In genomic region chr14:25476453-25476852, GRCm38 (mm10) we compare ENCODE assay signal across 7 mouse cellular contexts. TPM values are rescaled to one million over a fixed set of nuclear protein-coding genes. Genes with fewer than 3 reads are reported as not detected.
DNase-seq lines count a peak whose midpoint lies in the region; ATAC-seq lines count a peak whose summit lies in the region.

No protein-coding gene starts in this region.

- no peak for ATAC-seq in forebrain, embryonic 14.5 days
- ATAC-seq in midbrain, embryonic 14.5 days (ENCODE audit: low FRiP score, low TSS enrichment) = no peak

- H3K9me3 ChIP-seq in forebrain, embryonic 14.5 days (replicated peaks; ENCODE audit: control insufficient read depth, low read length) = no peaks in the 10 kb centered on the region
- H3K9me3 ChIP-seq in midbrain, embryonic 14.5 days (ENCODE audit: control insufficient read depth, low read length) = no peaks in the 10 kb centered on the region

- WGBS in forebrain, embryonic 14.5 days = 74% methylated on average over 3 of the region's 3 CpGs
- 84% methylated on average over 3 of the region's 3 CpGs for WGBS in midbrain, embryonic 14.5 days

- H3K4me2 ChIP-seq in forebrain, embryonic 14.5 days (ENCODE audit: low read length) = no peak overlapping the region
- no peak overlapping the region for H3K4me2 ChIP-seq in midbrain, embryonic 14.5 days (ENCODE audit: low read length)

- peak; percentile 35 for DNase-seq in kidney, adult 18-20 months
- no peak for DNase-seq in kidney, postnatal 4 days
- peak; percentile 74 for DNase-seq in cerebellum, adult 8-10 months
- no peak for DNase-seq in forebrain, embryonic 14.5 days (ENCODE audit: low spot score)
- DNase-seq in midbrain, embryonic 14.5 days = no peak
- no peak for DNase-seq in left cerebral cortex, postnatal 25 days (ENCODE audit: low spot score in 2 of 2)
- DNase-seq in spleen, postnatal 36 days (ENCODE audit: low spot score in 2 of 2) = no peak

- H3K36me3 ChIP-seq in forebrain, embryonic 14.5 days (ENCODE audit: control insufficient read depth, insufficient read depth, low read length) = peaks cover 3% of the 10 kb centered on the region; the same call in 1 of the 2 replicates
- no peaks in the 10 kb centered on the region for H3K36me3 ChIP-seq in midbrain, embryonic 14.5 days (ENCODE audit: control insufficient read depth, insufficient read depth, low read length)

- H3K4me3 ChIP-seq in forebrain, embryonic 14.5 days (ENCODE audit: low read depth, low read length) = no peak overlapping the region
- H3K4me3 ChIP-seq in midbrain, embryonic 14.5 days (replicated peaks; ENCODE audit: low read depth, low read length) = no peak overlapping the region

- H3K27ac ChIP-seq in forebrain, embryonic 14.5 days (ENCODE audit: low read depth, low read length) = peak overlapping the region; percentile 55; the same call in 1 of the 2 replicates
- H3K27ac ChIP-seq in midbrain, embryonic 14.5 days (replicated peaks; ENCODE audit: low read depth, low read length) = peak overlapping the region; percentile 43

- peak overlapping the region; percentile 25; the same call in 1 of the 2 replicates for H3K9ac ChIP-seq in forebrain, embryonic 14.5 days (ENCODE audit: low read length)
- H3K9ac ChIP-seq in midbrain, embryonic 14.5 days (replicated peaks; ENCODE audit: low read length) = no peak overlapping the region

- intact Hi-C loops in left cerebral cortex, postnatal 25 days (cut with DNase I) = no loop called here

- peaks cover 81% of the 10 kb centered on the region for H3K4me1 ChIP-seq in forebrain, embryonic 14.5 days (ENCODE audit: control insufficient read depth, insufficient read depth, low read length)
- peaks cover 95% of the 10 kb centered on the region for H3K4me1 ChIP-seq in midbrain, embryonic 14.5 days (ENCODE audit: control insufficient read depth, insufficient read depth, low read length)

- no peaks in the 10 kb centered on the region for H3K27me3 ChIP-seq in forebrain, embryonic 14.5 days (replicated peaks; ENCODE audit: control insufficient read depth, insufficient read depth, low read length)
- H3K27me3 ChIP-seq in midbrain, embryonic 14.5 days (ENCODE audit: control insufficient read depth, insufficient read depth, low read length) = no peaks in the 10 kb centered on the region

RNA-seq across cellular contexts. Expression of gene Zmiz1, which starts 17.5 kb away (rescaled TPM):
- 37.0 and 43.8 TPM in 2 replicates for polyA plus RNA-seq in forebrain, embryonic 14.5 days (2014; fragmentation: Nextera tagmentation; extraction: Ambion mirVana)
- polyA plus RNA-seq in midbrain, embryonic 14.5 days (2014; fragmentation: Nextera tagmentation; extraction: Ambion mirVana) = 73.1 and 91.0 TPM in 2 replicates
- 10 to 100 TPM; 85.1 to 95.2 TPM for total RNA-seq in left cerebral cortex, postnatal 25 days (2021)

Comparison
In these comparisons a context has a peak if more than half of its experiments do, and no peak if none do; other contexts are left out.
1. DNase-seq: peak in kidney, adult 18-20 months (single experiment) and cerebellum, adult 8-10 months (single experiment); none in kidney, postnatal 4 days (0 of 2), forebrain, embryonic 14.5 days (single experiment), midbrain, embryonic 14.5 days (single experiment), left cerebral cortex, postnatal 25 days (0 of 2) and spleen, postnatal 36 days (0 of 2).